Mouse (Mus musculus) left cerebral cortex, postnatal 10 days (tissue): Measurements from ENCODE around the gene Rab8b. TPM values are rescaled to one million over a fixed set of nuclear protein-coding genes. Genes with fewer than 3 reads are reported as not detected.
"Not testable (repeated sequence)": the region's sequence is repeated elsewhere in the genome, so short reads cannot be mapped to it uniquely, and the experiment has no call there.

Experiments used
- DNase-seq, 2 experiments: peaks; one replicate each; pipeline ENCODE4 v3.0.0; 2021 to 2022; ENCODE audit warnings: low spot score in 2 of 2, mixed read lengths in 1 of 2; ENCODE audit errors: extremely low spot score in 1 of 2
- intact Hi-C: fragments of 180-260 bp; cut with DNase I; formaldehyde crosslinking; loops from one replicate; pipeline ENCODE4 v1.15.1; 2025
- total RNA-seq, 2 experiments: library from RNA; stranded (reverse); gene quantifications; 2 replicates each; pipeline ENCODE4 v1.2.3; 2021

Rab8b gene
- total RNA-seq, 2 experiments from 2014 or later = 21.8 TPM

DNA sequence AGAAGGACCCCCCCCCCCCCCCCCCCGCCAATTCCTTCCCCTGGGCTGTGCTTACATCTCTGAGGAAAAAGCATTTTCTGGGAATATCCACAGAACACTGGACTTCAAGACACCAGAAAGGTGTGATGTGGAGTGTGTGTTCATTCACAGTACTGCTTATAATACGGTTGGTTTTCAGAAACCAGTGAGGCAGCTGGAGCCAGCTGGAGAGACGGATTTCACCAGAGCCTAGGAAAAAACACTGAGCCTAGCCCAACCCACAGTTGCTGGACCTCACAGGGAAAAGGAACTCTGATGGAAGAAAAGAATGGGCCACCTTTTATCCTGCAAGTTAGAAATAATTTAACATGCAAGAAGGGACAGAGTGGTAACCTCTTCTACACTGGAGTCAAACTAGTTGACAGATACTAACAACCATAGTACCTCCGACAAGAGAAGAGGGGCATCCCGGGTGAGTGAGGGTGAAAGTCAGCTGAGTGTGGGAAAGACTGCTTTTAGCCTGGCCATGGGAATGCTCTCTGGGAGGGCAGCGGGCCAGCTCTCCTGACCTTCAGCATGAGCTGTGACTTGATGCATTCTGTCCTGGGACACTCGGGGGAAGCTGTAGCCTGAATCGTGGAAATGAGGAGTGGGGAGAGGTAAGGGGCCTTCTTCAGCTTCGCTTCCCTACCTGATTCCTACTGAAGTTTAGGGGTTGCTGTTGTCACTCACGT, 47.3 kb downstream of the Rab8b start:
- intact Hi-C loops = no loop called here
- DNase-seq = peak in 1 of 2 experiments; percentile 58

DNA sequence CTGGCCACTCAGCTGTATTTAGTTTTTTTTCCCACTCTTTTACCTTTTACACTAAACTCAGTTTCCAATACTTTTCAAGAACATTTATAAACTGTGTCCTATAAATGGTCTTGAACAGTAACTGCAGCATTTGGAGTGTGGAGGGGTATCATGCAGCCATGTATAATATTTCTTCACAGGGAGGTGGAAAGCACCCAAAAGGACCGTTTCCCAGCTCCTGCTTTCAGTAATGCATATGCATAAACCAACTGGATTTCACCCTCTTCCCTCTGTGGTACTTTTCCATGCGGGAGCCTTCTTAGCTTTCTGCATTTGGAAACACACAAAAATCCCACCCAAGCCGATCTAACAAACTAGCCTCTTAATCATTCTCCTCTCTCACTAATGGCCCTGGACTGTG, 54.8 kb downstream of the Rab8b start:
- intact Hi-C loops = loop anchor here (10.0 kb wide), 1 partner anchor 50 kb away; the partner anchor contains the start of gene Rab8b
- peak in 1 of 2 experiments; percentile 29 for DNase-seq

DNA sequence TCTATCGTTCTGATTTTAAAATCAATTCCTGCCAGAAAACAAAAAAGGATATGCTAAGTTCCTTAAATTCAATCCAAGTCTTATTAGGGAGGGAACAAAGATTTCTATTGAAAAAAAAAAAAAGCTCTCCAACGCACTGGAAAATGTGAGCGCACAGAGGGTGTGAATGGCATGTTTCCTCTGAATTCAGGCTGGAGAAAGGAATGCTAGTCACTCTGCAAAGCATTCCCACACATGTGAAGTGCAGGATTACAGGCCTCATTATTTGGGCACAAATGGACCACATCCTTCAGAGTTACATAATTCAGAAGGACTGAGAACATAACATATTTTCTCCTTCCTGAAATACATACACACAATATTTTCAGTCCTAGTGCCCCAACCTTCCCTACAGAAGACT, 56.0 kb downstream of the Rab8b start:
- intact Hi-C loops = loop anchor here (10.0 kb wide), 1 partner anchor 51 kb away; the partner anchor contains the start of gene Rab8b
- DNase-seq = no peak

DNA sequence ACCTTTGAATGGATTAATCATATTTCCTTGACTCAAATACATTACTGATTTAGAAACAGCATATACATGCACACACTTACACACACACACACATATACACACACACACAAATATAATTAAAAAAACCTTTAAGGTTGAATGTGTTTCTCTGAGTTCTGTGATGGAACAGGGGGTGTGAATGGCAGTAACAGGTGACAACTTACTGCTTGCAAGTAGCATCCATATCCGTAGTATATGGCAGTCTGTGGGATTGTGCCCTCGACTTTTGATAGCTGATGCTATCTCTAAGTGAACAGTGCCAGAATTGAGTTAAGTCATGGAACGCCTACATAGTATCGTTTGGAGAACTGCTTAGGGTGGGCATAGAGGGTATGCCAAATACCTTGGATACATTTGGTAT, 57.3 kb downstream of the Rab8b start:
- intact Hi-C loops = loop anchor here (10.0 kb wide), 1 partner anchor 53 kb away; the partner anchor contains the start of gene Rab8b
- no peak for DNase-seq

DNA sequence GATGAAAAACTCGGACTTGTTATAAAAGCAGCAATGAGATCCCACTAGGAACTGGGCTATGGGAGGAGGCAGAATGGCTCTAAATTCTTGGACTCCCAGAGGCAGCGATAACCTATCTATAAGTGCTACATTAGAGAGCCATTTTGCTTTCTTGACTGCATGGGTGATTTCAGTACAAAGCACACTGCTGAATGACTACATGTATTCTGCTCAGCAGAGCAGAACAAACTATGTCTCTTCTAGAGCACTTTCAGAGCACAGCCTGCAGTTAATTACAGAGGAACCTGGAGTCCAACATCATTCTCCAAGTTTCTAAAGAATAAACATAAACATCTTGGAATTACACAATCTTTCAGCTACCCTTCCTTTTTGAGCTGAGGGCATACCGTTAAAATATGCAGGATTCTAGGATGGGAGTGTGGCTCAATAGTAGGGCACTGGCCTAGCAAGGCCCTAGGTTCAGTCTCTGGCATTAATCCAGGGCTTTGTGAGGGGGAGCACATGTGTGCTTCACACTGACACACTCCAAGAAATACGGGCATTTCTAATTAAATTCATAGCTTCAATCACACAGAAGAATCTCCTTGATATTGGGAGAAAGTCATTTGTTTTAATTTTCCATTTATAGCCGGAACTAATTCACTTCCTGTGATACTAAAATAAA, 58.3 kb downstream of the Rab8b start:
- intact Hi-C loops = loop anchor here (10.0 kb wide), 1 partner anchor 54 kb away; the partner anchor contains the start of gene Rab8b

DNA sequence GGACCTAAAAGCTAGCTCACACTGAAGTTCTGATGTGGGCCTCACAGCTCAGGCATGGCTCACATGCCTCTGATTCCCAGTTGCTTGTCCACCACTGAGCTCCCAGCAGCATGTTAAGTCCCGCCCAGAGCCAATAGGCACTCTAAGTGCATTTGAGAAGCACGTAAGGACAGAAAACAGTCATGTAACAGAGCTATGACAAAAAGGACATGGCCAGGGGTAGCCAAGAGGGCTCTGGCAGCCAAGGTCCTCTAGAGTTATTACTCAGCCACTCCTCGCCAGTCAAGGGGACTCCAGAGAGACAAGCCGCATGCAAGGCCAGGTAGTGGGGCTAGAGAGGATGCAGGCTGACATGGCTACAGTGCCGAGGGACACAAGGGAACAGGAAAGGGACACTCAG, 60.0 kb downstream of the Rab8b start:
- intact Hi-C loops = no loop called here
- no peak for DNase-seq

More for the DNA sequence above, 58.3 kb downstream of the Rab8b start:
- no peak for DNase-seq

DNA sequence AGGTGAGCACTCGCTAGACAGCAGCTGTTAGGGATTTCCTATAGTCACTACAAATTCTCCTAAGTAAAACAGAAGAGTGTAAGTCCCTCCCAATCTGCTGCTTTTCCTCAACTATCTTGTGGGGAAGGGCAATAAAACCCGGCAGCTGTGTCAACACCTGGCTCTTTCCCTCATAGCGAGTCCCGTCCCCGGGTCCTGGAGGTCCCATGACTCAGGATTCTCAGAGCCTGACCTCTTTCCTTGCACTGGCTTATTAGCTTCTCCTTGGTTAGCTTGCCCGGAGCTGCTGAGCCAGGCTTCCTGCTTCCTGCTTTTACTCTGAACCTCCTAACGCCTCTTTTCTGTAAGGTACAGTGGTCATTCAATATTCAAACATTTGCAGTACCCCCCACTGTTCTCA, 63.6 kb downstream of the Rab8b start:
- intact Hi-C loops = no loop called here
- DNase-seq = peak in 1 of 2 experiments; percentile 25

DNA sequence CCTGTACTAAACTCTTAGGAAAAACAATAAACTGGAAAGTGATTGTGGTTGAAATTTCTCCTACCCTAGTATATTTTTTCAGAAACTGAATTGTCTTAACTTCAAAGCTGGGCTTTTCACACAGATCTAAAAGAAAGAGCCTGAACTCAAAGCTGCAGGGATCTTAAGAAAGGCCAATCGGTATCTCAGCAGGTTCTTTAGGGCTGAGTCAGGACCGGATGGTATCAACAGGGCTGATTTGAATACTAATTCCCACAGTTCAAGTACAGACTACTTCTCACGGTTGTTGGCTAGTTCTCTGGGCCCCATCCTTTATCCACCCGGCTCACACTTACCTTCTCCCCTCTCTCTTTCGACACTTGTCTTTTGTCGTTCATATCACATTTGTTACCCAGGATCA, 66.9 kb downstream of the Rab8b start:
- intact Hi-C loops = no loop called here

DNA sequence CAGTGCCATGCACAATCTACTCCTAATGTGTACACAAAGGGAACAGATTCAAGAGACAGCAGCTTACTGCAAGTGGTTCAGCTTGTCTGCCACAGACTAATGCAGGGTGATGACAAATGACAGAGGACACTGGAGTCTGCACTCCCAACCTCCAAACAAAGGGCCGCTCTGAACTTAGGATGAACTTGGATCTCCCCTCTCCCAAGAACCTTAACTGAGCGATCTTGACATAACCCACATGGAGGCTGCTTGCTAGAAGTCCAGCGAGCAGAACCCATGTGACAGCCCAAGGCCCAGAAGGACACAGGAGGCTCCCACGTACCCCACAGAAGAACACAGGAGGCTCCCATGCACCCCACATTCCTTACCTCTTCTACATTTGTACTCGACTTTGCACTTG, 68.5 kb downstream of the Rab8b start:
- intact Hi-C loops = no loop called here
- no peak for DNase-seq

More for the DNA sequence above, 66.9 kb downstream of the Rab8b start:
- DNase-seq = no peak

DNA sequence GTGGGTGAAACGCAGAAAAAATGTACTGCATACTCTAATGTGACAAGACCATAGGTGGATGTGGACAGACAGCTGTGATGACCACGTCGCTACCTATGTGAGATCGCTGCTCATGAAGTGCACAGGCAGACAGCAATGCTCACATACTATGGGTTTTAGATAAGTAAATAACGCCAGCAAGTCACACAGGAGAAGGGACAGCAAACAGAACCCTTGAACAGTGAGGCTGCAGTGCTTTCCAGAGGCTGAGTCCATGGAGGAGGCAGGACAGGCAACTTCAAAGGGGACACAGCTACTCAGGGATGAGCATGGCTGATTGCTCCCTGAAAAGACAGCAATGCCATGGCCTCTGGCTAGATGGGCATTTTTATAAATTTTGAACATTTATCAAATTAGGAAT, 72.7 kb downstream of the Rab8b start:
- no peak for DNase-seq
- intact Hi-C loops = loop anchor here (5.0 kb wide), 1 partner anchor 90 kb away; no protein-coding TSS in a partner anchor

DNA sequence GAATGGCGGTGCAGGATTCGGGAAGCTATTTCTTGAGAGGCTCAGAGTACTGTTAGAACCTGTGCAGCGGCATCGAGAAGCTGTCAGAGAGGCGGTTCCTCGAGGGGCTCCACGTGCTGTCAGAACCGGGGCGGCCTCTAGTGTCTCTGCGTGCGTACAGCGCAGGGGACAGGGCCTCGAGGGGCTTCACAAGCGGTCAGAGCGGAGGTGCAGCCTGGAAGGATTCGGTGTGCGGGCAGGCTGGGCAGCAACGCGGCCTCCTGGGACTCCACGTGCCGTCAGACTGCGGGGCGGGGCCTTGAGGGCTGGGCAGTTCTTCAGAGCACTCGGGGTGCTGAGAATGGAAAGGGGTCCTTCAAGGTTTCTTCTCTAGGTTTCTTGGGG, 84.4 kb downstream of the Rab8b start:
- intact Hi-C loops = no loop called here
- DNase-seq = no peak

DNA sequence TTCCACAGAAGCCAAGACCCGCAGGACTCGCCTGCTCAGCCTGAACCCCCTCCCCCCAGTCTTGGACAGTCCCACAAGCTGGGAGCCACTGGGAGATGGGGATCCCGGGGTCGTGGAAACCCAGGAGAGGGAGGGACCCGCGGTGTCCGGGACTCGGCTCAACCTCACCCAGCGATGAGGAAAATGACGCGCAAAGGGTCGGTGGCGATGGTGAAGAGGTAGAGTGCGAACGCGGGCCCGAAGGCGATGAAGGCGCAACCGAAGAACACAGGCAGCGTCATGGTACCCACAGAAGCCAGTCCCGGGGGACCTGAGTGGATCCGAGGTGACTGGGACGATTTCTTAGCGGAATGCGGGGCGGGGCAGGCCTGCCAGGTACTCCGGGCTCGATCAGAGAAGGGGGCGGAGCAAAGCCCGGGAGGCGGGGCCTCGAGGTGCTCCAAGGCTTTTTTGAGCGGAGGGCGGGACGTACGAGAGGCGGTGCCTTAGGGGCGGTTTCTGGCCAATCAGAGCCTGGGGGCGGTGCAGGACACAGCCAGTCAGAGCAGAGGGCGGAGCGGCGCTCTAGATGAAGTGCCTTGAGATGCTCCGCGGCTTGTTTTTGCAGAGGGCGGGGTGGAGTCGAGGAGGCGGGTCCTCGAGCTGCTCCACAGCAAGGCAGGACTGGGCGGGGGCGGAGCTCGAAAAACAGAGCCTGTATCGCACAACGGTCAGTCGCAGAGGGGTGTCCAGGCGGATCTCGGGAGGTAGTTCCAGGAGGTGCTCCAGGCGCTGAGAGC, 85.0 kb downstream of the Rab8b start, which contains the start of gene Aph1c:
Aph1c (minus strand) TSS at position 409 of the 779 bp plus-strand sequence.
- peak; percentile 98 to 99 for DNase-seq
- intact Hi-C loops = no loop called here

DNA sequence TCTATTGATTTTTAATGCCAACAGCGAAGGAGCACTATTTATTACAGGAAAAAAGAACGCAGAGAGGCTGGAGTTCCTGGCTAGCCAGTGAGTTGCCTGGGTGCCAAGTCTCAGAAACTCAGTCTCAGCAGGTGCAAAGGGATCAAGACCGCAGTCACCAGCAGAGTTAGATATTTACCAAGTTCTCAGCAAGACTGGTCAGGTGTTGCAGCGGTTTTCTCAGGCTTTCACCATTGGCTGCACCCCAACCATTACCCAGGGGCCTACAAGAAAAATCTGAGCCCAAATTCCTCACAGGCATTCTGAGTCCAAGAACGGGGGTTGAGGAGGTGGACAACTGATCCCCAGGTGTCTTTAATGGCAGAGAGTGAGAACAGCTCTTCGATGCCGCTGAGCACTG, 85.6 kb downstream of the Rab8b start:
- peak; percentile 12 to 27 for DNase-seq
- intact Hi-C loops = no loop called here

DNA sequence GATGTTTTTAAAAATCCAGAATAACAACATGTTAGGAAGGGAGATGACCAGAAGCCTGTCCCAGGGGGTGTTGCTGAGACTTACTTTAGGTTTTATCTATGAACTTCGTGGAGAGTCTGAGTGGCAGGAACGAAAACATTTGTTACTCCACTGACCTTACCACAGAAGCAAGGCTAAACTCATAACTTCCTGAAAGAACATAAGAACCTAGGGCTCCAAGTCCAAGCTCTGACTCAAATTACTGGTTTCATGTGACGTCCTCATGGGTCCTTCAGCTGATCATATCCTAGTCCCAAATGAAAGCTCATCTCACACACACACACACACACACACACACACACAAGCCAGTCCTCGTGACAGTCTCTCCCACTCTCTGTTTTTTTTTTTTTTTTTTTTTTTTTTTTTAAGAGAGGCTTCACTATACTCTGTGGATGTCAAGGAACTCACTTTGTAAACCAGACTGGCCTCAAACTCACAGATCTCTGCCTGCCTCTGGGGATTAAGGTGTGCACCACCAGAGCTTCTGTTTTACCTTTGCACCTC, 87.0 kb downstream of the Rab8b start:
- no peak for DNase-seq
- intact Hi-C loops = no loop called here

DNA sequence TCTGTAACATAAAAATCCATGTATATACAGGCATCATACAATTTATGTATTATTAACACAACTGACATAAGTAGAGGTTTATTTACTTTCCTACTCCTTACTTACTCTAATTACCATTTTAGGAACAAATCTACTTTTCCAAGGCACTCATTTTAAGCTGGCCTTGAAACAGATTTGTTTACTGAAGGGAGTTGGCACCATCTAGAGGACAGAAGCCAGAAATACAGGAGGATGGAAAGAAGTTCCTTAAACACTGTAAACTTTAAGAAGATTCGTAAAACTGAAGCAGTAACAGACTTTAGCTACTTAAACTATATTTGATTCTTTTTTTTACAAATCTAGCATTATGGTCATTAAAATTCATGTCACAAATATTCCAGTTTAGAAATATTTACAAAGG, 93.5 kb downstream of the Rab8b start:
- DNase-seq = peak; percentile 22 to 46
- intact Hi-C loops = loop anchor here (2.0 to 10.0 kb wide), 2 partner anchors 35 to 311 kb away; partner anchors contain the start of gene Fbxl22

DNA sequence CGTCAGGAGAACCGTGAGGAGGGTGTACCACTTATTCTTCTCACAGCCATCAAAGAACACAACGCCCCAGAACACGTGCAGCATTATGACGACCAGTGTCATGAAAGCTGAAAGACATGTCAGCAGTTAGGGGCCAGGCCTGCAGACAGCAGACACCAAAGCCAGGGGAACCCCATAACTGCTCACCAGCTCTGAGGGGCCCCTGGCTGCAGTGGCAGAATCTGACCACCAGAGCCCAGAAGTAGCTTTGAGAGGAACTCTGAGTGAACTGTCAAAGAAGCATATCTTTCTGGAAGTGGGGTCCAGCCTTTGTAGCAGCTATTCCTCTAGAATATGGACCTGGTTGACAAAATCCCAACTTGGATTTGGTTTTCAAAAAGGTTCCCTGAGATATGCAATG, 97.2 kb downstream of the Rab8b start:
- intact Hi-C loops = loop anchor here (10.0 kb wide), 1 partner anchor 307 kb away; the partner anchor contains the start of gene Fbxl22
- DNase-seq = not testable (repeated sequence)

DNA sequence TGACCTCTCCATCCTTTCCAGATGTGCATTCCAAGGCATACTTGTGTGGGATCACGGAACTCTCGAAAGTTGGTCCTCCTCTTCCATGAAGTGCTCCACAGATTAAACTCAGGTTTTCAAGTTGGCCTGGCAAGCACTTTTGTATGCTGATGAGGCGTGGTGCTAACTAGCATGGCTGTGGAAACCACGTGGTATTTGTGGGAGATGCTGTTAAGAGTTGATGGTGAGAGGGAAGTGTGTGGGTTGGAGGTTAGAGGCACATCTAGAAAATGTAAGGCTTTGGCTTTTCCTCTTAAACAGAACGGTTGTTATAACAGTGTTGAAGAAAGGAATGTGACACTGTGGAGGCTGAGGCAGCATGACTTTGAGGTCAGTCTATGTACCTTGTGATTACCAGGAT, 98.5 kb downstream of the Rab8b start:
- intact Hi-C loops = loop anchor here (10.0 kb wide), 1 partner anchor 306 kb away; the partner anchor contains the start of gene Fbxl22
- no peak for DNase-seq

DNA sequence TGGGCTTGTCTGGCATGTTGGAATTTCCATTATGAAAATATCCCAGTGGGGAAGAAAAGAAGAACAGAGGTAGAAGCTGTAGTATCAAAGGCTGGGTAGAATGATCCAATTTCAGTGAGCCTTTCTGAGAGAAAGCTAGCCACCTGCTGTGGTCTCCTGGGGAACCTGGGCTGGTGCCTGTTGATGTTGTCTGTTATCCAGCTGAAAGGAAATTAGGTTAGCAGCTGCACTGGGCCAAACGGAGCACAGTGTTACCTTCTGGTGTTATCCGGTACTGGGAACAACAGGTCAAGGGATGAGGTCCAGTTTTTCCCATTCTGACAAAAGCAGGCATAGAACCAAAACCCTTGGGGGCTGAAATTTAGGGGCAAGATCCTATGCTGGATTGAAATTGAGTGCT, 106.1 kb downstream of the Rab8b start:
- no peak for DNase-seq
- intact Hi-C loops = no loop called here

DNA sequence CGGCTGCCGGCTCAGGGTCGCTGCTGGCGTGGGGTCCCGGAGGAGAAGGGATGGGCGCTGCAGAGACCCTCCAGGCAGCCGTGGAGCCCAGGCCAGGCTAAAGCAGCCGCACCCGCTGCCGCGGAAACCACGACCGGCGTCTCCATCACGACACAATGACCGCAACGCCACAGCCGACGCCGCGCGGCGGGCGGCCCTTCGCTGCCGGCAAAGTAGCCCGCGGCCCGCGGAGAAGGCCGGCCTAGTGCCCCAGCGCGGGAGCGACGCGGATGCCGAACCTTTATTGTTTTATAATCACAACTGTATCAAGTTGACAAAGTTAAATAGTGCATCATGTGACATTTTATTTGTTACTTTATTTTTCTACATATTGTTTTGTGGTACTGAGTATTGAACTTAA, 113.5 kb downstream of the Rab8b start:
- intact Hi-C loops, DNase-seq: not testable (repeated sequence)
